Mouse (Mus musculus) heart, adult 2 months (tissue): ENCODE measurements around the gene Ssrp1.

ENCODE experiments used
- CTCF ChIP-seq: fragments of 200-600 bp; IDR thresholded peaks from 2 replicates; pipeline ENCODE4 v1.8.1; 2022; ENCODE audit warnings: antibody characterized with exemption, mild to moderate bottlenecking, moderate library complexity
- EP300 ChIP-seq: fragments of 200-500 bp; IDR thresholded peaks from 2 replicates; pipeline ENCODE4 v1.6.1; 2011; ENCODE audit warnings: low read depth, low read length, control low read depth; ENCODE audit not compliant: insufficient read depth
- POLR2A ChIP-seq: fragments of 200-500 bp; IDR thresholded peaks from 2 replicates; pipeline ENCODE4 v1.6.1; 2011; ENCODE audit warnings: mild to moderate bottlenecking, low read depth, low read length, control low read depth; ENCODE audit not compliant: insufficient read depth

GRCm38 (mm10) chr2:85073751-85074150 is 36.7 kb downstream of the Ssrp1 start:
- no peak for TF ChIP-seq CTCF
- TF ChIP-seq POLR2A: no peak
- no peak for TF ChIP-seq EP300
